Mouse (Mus musculus): ENCODE measurements around the gene Nos1ap. TPM values are rescaled to one million over a fixed set of nuclear protein-coding genes. Genes with fewer than 3 reads are reported as not detected.

The Nos1ap gene
- polyA plus RNA-seq, 1 experiment from 2014 or later: 6.0 TPM

GRCm38 (mm10) chr1:170478791-170479457 is 110.7 kb downstream of the Nos1ap start:
- Histone ChIP-seq H3K4me2 (ENCODE audit: low read depth, low read length) (peak overlapping the region; percentile 48), H3K27ac (ENCODE audit: low read depth) (peak overlapping the region; percentile 88), H3K4me3 (ENCODE audit: low read depth, low read length) (no peak overlapping the region), H3K9me3 (ENCODE audit: low read length) (no peaks in the 10 kb centered on the region), H3K4me1 (ENCODE audit: insufficient read depth) (peaks cover 31% of the 10 kb centered on the region), H3K9ac (replicated peaks) (peak overlapping the region; percentile 44; the same call in 1 of the 2 replicates), H3K36me3 (replicated peaks; ENCODE audit: insufficient read depth, low read length) (no peaks in the 10 kb centered on the region), H3K27me3 (ENCODE audit: insufficient read depth, low read length) (no peaks in the 10 kb centered on the region)
- WGBS (ENCODE audit: insufficient replicate concordance): 34% methylated on average over 4 of the region's 4 CpGs
- DNase-seq (no peak), ATAC-seq (peak; percentile 93)
- TF ChIP-seq CTCF (IDR thresholded peaks at IDR 0.05; ENCODE audit: low read depth): no peak

GRCm38 (mm10) chr1:170477636-170478600 is 111.7 kb downstream of the Nos1ap start:
- no peaks in the 10 kb centered on the region for H3K9me3 ChIP-seq (ENCODE audit: low read length)
- ATAC-seq: peak; percentile 13; the same call in 1 of the 2 replicates
- H3K27ac ChIP-seq (ENCODE audit: low read depth): peak overlapping the region; percentile 88
- 34% methylated on average over 10 of the region's 10 CpGs for WGBS (ENCODE audit: insufficient replicate concordance)
- H3K9ac ChIP-seq (replicated peaks): peak overlapping the region; percentile 30; the same call in 1 of the 2 replicates
- H3K4me3 ChIP-seq (ENCODE audit: low read depth, low read length): no peak overlapping the region
- H3K27me3 ChIP-seq (ENCODE audit: insufficient read depth, low read length): no peaks in the 10 kb centered on the region
- H3K4me2 ChIP-seq (ENCODE audit: low read depth, low read length): peak overlapping the region; percentile 38
- H3K4me1 ChIP-seq (ENCODE audit: insufficient read depth): peaks cover 31% of the 10 kb centered on the region
- peak; percentile 17 for DNase-seq
- TF ChIP-seq CTCF (IDR thresholded peaks at IDR 0.05; ENCODE audit: low read depth) (no peak), EP300 (IDR thresholded peaks at IDR 0.05; ENCODE audit: low read depth) (no peak)
- no peaks in the 10 kb centered on the region for H3K36me3 ChIP-seq (replicated peaks; ENCODE audit: insufficient read depth, low read length)

GRCm38 (mm10) chr1:170473460-170473859 is 116.2 kb downstream of the Nos1ap start:
- no peaks in the 10 kb centered on the region for H3K9me3 ChIP-seq (ENCODE audit: low read length)
- H3K9ac ChIP-seq (replicated peaks): no peak overlapping the region
- H3K27me3 ChIP-seq (ENCODE audit: insufficient read depth, low read length): no peaks in the 10 kb centered on the region
- TF ChIP-seq EP300 (IDR thresholded peaks at IDR 0.05; ENCODE audit: low read depth): no peak
- no peak for TF ChIP-seq CTCF (IDR thresholded peaks at IDR 0.05; ENCODE audit: low read depth)
- WGBS (ENCODE audit: insufficient replicate concordance): 71% methylated on average over 6 of the region's 6 CpGs
- DNase-seq (no peak), ATAC-seq (no peak)
- H3K4me1 ChIP-seq (ENCODE audit: insufficient read depth): peaks cover 13% of the 10 kb centered on the region
- H3K36me3 ChIP-seq (replicated peaks; ENCODE audit: insufficient read depth, low read length): no peaks in the 10 kb centered on the region
- H3K4me3 ChIP-seq (ENCODE audit: low read depth, low read length): no peak overlapping the region
- no peak overlapping the region for H3K4me2 ChIP-seq (ENCODE audit: low read depth, low read length)
- H3K27ac ChIP-seq (ENCODE audit: low read depth): no peak overlapping the region

GRCm38 (mm10) chr1:170472861-170473260 is 116.8 kb downstream of the Nos1ap start:
- DNase-seq (no peak), ATAC-seq (no peak)
- Histone ChIP-seq H3K9me3 (ENCODE audit: low read length) (no peaks in the 10 kb centered on the region), H3K4me2 (ENCODE audit: low read depth, low read length) (no peak overlapping the region), H3K9ac (replicated peaks) (no peak overlapping the region), H3K4me3 (ENCODE audit: low read depth, low read length) (no peak overlapping the region), H3K4me1 (ENCODE audit: insufficient read depth) (peaks cover 7% of the 10 kb centered on the region), H3K36me3 (replicated peaks; ENCODE audit: insufficient read depth, low read length) (no peaks in the 10 kb centered on the region), H3K27ac (ENCODE audit: low read depth) (no peak overlapping the region), H3K27me3 (ENCODE audit: insufficient read depth, low read length) (no peaks in the 10 kb centered on the region)
- TF ChIP-seq CTCF (IDR thresholded peaks at IDR 0.05; ENCODE audit: low read depth): no peak
- TF ChIP-seq EP300 (IDR thresholded peaks at IDR 0.05; ENCODE audit: low read depth): no peak

- Histone ChIP-seq H3K4me2 (ENCODE audit: low read depth, low read length) (no peak overlapping the region), H3K27me3 (ENCODE audit: insufficient read depth, low read length) (no peaks in the 10 kb centered on the region), H3K4me1 (ENCODE audit: insufficient read depth) (peaks cover 4% of the 10 kb centered on the region; the same call in 1 of the 2 replicates), H3K27ac (ENCODE audit: low read depth) (no peak overlapping the region), H3K9me3 (ENCODE audit: low read length) (no peaks in the 10 kb centered on the region), H3K4me3 (ENCODE audit: low read depth, low read length) (no peak overlapping the region), H3K36me3 (replicated peaks; ENCODE audit: insufficient read depth, low read length) (no peaks in the 10 kb centered on the region), H3K9ac (replicated peaks) (no peak overlapping the region)
- TF ChIP-seq CTCF (IDR thresholded peaks at IDR 0.05; ENCODE audit: low read depth): no peak
- no peak for TF ChIP-seq EP300 (IDR thresholded peaks at IDR 0.05; ENCODE audit: low read depth)
- ATAC-seq (no peak), DNase-seq (no peak)
- WGBS (ENCODE audit: insufficient replicate concordance): 71% methylated on average over 6 of the region's 6 CpGs
Measured at GRCm38 (mm10) chr1:170466099-170467009, 123.3 kb downstream of the Nos1ap start.

Data from liver, postnatal 0 days (tissue).